Mouse (Mus musculus): ENCODE measurements around the gene Sarnp.
"Not testable (repeated sequence)": the region's sequence is repeated elsewhere in the genome, so short reads cannot be mapped to it uniquely, and the experiment has no call there.

The Sarnp gene

DNA sequence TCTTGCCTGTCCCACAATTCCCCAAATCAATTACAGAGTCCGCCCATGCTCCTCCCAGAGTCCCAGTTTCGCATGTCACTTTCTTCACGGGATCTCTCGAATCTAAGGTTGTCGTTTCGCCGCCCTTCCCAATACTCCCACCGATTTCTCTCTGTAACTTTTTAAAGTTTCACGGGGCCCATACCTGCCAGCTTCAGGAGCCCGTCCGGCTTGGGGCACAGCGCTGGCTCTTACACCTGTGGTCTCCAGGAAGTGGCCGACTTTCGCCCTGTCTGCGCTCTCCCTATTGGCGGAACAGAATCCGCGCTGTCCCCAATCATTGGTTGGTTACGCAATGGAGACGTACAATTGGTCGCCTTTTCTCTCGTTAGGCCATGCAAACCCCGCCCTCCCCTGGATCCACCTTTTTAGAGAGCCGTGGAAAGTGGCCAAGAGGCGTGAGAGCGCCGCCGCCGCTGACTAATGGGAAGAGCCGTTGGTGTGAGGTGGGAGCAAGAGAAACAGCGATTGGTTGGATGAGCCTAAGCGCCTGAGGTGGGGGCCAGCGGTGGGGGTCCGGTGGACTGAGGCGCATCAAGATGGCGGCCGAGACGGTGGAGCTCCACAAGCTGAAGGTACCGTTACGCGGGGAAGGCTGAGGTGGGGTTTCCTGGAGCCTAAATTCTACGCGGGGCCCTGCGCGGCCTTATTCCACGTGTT, 4.4 kb downstream of the Sarnp start, which contains the start of gene Ormdl2:
Gene Ormdl2, minus strand, starts transcription at position 288 of the 699 bp plus-strand sequence.
- DNase-seq (ENCODE audit: low read depth): peak; percentile 99

DNA sequence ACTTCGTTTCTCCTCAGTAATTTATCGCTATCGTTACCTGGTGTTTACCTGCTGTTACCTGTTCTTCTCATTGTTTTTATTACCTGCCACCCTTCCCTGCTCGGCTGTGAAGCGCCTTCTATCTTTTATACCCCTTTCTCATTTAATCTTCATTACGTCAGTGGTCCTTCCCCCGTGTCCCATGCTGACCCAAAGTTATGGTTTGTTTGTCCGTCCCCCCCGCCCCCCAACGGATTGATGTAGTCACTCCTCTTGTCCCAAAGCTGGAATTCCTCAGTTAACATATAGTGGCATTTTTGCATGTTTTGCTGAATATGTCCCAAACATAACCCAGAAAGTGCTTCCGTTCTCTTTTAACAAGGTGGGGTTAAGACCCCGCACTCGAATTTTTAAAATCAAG, 5.0 kb downstream of the Sarnp start:
- DNase-seq (ENCODE audit: low read depth): no peak

DNA sequence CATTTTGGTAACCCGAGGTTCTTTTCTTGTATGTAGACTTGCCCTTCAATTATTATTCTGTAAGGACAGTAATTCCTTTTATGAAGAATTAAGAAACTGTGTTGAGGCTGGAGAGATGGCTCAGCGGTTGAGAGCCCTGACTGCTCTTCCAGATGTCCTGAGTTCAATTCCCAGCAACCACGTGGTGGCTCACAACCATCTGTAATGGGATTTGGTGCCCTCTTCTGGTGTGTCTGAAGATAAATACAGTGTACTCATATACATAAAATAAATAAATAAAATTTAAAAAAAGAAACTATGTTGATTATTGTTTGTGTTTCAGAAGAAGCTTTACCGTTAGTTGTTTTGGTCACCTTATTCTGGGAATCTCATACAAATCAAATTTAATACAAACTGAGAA, 6.0 kb downstream of the Sarnp start:
- not testable (repeated sequence) for DNase-seq (ENCODE audit: low read depth)

DNA sequence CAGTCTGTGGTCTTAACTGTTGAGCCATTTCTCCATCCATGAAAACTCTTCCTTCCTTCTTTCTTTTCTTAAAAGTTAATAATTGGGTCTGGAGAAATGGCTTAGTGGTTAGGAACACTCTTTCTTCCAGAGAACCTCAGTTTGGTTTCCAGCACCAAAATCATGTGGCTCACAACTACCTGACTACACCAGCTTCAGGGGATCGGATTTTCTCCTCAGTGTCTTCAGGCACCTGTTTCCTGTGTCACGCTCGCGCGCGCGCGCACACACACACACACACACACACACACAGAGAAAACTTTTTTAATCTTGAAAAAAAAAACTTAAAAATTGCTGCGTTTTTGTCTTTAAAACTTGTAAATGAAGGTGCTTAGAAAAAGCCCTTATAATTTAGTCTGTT, 6.7 kb downstream of the Sarnp start:
- DNase-seq (ENCODE audit: low read depth): no peak

DNA sequence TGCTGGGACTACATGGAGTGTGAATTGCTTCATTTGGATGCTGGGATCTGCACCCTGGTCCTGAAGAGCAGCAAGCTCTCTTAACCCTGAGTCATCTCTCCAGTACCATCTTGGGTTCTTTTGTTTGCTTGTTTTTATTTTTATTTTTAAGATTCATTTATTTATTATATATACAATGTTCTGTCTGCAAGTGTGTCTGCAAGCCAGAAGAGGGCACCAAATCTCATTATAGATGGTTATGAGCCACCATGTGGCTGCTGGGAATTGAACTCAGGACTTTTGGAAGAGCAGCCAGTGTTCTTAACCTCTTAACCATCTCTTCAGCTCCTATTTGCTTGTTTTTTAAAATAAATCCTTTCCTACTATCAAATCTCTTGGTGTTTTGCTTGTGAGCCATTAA, 20.3 kb downstream of the Sarnp start:
- no peak for DNase-seq (ENCODE audit: low read depth)

DNA sequence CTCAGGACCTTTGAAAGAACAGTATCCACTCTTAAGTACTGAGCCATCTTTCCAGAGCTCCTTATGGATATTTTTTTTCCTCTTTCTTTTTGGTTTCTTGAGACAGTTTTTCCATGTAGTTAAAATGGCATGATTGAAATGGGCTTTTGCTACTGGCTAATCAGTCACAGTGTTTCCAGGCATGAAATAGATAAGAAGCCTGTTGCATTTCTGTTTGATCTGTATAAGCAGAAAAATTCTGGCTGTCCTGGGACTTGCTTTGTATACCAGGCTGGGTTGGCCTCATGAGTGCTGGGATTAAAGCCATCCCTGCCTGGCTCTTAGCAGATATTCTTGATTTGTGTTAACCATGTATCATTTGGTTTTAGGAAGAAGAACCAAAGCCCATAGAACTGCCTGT, 22.3 kb downstream of the Sarnp start:
- DNase-seq (ENCODE audit: low read depth): no peak

DNA sequence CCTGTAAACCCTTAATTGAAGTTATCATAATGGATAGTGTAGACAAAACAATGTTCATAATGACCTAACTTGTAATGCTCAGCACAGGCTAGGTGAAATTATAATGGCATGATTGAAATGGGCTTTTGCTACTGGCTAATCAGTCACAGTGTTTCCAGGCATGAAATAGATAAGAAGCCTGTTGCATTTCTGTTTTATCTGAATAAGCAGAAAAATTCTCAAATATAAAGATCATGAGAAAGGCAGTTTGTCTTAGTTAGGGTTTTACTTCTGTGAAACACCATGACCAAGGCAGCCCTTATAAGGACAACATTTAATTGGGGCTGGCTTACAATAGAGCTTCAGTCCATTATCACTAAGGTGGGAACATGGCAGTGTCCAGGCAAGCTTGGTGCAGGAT, 23.5 kb downstream of the Sarnp start:
- no peak for DNase-seq (ENCODE audit: low read depth)

DNA sequence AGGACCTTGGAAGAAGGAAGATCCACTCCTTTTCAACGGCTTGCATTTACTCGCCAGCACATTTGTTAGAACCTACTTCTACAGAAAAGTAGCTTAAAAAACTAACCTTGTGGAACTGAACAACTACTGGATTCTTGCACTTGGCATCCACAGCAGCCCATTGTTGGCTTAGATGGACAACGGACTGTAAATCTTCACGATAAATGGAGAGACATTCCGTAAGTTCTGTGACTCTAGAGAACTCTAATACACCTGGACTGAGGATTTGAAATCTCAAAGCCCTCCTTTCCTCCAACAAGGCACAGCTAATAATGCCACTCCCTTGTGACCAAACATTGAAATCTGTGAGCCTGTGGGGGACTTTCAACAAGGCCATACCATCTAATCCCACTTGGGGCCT, 26.1 kb downstream of the Sarnp start:
- DNase-seq (ENCODE audit: low read depth): no peak

DNA sequence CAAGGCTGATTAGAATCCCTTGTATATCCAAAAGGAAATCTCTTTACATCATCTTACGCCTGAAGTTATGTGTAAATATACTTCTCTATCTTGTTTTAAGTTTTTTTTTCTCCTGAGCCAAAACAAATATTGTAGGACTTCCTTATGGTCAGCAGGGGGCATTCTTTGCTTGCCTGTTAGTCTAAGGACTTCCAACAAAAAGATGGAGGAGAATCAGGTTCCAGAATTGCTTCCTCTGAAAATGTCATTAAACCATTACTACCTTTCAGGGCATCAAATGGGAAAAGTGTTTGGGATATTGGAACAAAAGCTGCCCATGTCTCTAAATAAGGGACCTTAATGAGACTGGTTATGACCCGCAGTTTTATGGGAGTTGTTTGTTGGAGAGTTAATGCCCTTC, 28.4 kb downstream of the Sarnp start:
- no peak for DNase-seq (ENCODE audit: low read depth)

DNA sequence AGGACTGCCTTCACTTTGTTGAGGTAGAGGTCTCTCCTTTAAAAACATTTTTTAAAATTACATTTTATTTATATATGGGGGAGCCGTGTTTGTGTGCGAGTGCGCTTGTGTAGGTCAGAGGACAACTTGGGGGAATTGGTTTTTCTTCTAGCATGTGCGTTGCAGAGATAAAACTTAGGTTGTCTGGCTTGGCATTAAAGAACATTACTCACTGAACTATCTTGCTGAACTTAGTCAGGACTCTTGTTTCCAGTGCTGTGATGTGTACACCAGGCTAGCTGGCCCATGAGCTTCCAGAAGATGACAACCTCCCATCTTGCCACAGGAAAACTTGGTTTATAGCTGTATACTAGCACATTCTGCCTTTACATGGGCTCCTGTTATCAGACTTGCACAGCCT, 29.5 kb downstream of the Sarnp start:
- no peak for DNase-seq (ENCODE audit: low read depth)

DNA sequence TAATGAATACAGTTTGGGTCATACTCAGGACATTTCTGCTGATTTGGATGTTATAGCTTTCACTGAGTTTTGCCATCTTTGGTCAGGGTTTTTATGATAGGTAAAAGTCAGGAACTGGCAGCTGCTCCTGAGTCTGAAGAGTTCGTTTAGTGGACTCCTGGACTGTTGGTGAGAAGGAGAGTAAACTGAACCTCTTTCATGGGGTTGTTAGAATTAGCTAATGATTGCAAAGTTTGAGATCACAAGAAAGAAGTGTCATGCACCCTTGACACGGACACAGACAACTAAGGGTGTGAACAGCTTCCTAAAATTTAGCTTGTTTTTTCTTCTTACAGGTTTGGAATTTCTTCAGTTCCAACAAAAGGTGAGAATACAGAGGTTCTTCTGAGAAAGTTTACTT, 31.3 kb downstream of the Sarnp start:
- DNase-seq (ENCODE audit: low read depth): no peak

DNA sequence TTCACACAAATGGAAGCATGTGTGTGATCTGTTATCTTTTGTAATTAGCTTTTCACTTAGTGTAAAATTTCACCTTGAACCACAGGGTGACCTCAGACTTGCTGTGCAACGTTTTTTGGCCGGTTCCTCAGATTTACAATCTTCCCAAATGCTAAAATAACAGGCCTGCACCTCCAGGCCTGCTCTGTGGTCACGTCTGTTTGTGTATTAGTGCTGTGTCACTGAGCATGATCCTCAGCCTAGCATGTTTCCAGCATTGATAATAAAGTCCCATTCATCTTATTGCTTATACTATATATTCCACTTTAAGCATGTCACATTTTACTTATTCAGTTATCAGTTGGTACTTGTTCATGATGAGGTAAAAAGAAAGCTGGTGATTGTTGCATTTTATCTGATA, 33.2 kb downstream of the Sarnp start:
- DNase-seq (ENCODE audit: low read depth): no peak

DNA sequence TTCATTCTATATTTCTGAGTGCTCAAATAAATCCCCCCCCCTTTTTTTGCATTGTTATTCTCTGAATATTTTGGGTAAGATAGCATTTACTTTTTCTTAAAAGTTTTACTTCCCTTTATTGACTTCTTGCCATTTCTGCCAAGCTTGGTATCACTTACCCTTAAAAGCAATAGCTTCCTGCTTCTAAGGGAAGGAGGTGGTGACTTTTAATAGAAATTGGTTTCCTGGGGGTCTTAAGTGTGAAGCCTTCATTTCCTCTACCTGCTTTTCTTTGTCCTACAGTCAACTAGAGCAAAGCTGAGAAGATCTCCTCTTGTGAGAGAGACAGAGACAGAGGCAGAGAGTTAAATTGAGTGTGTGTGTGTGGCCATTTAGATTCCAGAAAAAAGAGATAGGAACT, 44.0 kb downstream of the Sarnp start:
- DNase-seq (ENCODE audit: low read depth): no peak

DNA sequence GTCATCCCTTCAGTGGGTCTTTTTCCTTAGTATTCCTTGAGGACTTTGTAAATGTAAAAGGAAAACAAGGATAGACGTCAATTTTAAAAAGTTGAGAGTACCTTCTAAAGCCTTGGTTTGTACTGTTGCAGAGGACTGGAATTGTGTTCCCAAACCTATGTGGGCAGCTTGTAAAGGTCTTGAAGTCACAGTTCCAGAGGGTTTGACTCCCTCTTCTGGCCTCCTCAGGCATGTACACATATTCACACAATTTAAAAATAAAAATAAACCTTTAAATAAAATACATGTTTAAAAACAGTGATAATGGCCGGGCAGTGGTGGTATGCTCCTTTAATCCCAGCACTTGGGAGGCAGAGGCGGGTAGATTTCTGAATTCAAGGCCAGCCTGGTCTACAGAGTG, 48.9 kb downstream of the Sarnp start:
- no peak for DNase-seq (ENCODE audit: low read depth)

DNA sequence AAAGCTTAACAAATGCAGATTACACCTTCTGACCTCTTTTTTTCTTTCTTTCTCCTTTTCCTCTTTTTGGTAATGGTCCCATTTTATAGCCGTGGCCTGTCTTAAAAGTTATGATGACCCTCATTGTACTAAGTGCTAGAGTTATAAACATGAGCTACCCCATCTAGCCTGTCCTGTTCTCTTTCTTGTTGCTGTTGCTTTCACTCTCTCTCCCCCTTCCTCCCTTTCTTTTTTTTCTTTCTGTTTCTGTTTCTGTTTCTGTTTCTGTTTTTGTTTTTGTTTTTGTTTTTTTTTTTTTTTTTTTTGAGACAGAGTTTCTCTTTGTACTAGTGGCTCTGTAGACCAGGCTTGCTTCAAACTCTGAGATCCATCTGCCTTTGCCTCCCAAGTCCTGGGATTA, 49.4 kb downstream of the Sarnp start:
- no peak for DNase-seq (ENCODE audit: low read depth)

DNA sequence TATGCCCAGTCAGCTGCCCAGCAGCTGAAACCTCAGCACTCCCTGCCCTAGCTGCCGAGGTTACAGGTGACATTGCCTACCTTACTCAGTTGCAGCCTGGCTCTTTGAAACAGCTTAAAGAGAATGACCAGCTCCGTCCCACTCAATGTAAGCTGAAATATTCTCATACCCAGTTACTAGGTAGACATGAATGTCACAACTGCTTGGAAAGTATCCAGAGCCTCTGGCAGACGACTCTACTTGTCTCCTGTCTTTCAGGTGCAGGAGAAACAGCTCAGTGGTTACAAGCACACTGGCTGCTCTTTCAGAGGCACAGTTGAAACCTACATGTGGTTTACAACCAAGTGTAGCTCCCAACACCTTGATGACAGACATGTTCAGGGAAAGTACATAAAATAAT, 53.2 kb downstream of the Sarnp start:
- DNase-seq (ENCODE audit: low read depth): no peak

DNA sequence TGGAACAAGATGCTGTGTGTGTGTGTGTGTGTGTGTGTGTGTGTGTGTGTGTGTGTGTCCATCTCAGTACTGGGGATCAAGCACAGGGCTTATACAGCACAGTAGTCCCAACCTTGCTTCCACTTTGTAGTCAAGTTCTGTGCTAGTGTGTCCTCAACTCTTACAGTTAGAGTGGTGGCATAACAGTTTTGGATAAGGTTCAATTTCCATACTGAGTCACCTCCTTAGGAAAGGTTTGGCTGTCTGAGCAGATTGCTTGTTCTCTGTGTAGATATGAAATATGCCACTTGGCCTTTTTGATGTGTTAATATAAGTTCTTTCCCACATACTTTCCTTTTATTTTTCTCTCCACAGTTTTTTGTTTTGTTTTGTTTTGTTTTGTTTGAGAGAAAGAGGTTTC, 61.2 kb downstream of the Sarnp start:
- peak; percentile 28 for DNase-seq (ENCODE audit: low read depth)

DNA sequence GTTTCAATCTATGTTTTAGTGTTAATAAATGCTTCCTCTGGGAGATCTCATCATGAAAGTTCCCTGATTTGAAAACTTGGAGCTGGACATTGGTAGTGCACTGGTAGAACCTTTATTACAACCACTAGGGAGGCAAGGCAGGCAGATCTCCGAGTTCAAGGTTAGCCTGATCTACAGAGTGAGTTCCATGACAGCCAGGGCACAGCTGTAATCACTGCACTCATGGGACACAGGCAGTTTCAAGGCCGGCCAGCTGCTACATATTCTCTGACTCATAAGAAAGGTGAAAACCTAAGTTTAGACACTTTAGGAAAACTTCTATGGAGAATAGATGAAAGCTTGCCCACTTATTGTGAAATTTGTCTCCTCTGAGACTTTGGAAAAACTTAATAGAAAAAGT, 61.7 kb downstream of the Sarnp start:
- DNase-seq (ENCODE audit: low read depth): no peak

DNA sequence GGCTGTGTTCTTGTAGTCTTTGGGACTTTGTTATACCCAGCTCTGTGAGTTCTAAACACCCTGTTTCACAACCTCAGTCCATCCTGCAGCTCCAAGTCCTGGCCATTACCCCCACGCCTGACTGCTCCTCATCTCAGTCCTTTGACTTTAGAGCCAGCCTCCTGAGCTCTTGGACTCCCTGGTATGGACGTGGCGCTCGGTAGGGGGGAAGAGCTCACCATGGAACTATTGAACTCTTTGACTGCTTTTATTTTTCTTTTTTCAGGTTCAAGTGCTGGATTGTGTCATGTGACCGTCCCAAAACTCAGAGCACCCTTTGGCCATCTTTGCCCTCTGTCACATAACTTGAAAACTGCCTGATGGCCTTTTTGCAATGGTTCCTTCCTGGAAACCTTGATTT, 64.9 kb downstream of the Sarnp start:
- DNase-seq (ENCODE audit: low read depth): no peak

DNA sequence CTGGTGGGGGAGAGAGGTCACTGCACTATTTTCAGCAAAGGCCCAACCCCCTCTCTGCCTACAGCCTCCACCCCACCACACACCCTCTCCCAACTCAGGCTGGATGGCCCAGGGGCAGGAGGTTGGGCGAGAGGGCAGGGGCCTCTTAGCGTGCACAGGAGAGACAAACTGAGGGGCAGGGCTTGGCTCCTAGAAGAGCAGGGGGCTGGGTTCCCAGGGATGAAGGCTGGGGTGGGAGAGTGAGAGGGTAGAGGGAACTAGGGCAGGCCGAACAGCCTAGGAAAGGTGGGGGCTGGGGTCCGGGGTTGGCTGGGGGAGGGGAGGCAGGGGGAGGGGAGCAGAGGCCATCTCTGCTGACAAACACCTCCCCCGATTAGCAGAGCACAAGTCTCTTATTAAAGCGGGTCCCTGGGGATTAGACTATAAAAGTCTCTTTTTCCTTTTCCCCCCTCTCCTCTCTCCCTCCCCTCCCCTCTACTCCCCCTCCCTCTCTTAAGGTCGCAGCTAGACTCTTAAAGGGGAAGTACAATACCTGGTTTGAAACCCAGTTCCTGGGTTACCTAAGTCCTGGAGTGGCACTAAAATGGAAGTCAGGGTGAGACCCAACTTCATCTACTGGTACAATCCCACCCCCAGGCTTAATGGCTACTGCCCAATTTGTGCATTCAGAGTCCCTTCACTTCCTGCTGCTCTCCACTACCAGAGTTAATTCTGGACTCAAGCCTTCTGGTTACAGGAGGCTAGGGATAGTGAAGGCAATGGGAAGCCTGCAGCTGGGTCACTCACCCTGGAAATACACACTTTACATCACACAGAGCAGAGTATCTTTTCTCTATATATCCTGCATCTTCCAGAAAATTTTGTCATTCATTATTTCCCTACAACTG, 72.1 kb downstream of the Sarnp start:
- no peak for DNase-seq (ENCODE audit: low read depth)

DNA sequence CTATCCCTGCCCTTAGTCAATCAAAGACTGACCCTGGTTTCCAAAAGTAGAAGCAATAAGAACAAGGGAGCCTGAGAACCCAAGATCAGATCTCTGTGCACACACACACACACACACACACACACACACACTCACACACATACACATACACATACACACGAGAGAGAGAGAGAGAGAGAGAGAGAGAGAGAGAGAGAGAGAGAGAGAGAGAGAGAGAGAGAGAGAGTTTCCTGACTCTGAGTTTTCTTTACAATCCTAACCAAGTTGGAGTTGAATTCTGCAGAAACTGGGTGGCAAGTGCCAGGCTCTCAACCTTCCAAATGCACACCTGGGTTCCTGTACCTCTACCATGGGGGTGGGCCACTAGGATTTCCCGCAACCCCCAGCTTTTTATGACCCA, 72.7 kb downstream of the Sarnp start:
- no peak for DNase-seq (ENCODE audit: low read depth)

DNA sequence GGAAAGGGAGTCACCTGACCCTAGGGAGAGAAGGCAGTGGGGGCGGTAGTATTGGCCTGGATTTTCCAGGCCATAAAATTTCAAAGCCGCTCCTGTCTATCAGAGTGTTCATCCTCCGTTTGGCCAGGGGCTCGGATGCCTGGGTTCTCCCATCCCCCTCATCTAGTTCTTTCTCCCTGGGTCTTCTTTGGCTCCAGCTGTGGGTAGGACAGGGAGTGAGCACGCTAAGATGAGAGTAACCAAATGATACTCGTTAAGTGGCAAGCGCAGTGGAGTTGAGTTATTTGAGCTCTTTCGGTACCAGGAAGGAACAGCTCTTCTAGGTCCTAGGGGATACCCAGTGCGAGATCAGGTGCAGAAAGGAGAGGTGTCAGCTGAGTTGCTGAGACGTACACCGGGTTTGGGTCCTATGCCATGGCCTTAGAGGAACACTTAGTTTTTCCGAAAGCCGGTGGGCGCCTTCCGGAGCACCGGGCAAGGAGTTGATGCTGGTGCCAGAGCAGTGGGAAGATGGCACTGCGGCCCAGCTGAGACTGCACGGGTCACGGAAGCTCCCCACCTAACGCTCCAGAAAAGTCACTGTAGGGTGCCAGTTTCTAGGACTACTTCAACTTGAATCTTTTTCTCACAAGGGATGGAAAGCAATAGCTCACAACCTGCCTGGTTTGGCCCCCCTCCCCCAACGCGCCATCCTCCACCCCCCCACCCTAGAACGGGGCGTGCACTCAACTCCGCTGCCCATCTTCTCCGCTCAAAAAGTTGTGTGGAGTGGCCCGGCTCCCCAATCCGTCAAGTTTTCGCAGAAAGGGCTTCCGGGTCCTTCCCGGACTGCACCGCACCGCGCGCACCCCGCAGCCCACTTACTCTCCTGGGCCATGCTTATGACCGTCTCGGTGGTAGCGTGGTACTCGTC, 73.5 kb downstream of the Sarnp start:
- no peak for DNase-seq (ENCODE audit: low read depth)
